Mouse (Mus musculus) yolk sac, embryonic 10.5 days (tissue): ENCODE results near the gene Nemp2.
"Not testable (repeated sequence)": the region's sequence is repeated elsewhere in the genome, so short reads cannot be mapped to it uniquely, and the experiment has no call there.

ENCODE experiments used
- DNase-seq: peaks from one replicate; pipeline ENCODE4 v3.0.0-alpha.2; 2017; ENCODE audit warnings: low spot score

Nemp2 gene

GRCm38 (mm10) chr1:52655153-52655552, 24.6 kb downstream of the Nemp2 start:
- DNase-seq: no peak

GRCm38 (mm10) chr1:52658160-52658559, 27.7 kb downstream of the Nemp2 start:
- DNase-seq: no peak

GRCm38 (mm10) chr1:52660278-52660677, 29.8 kb downstream of the Nemp2 start:
- DNase-seq: no peak

GRCm38 (mm10) chr1:52660765-52661164, 30.3 kb downstream of the Nemp2 start:
- no peak for DNase-seq

- DNase-seq: no peak
Observed at GRCm38 (mm10) chr1:52663228-52663627, 32.7 kb downstream of the Nemp2 start.

- DNase-seq: no peak
Observed at GRCm38 (mm10) chr1:52668743-52669323, 38.3 kb downstream of the Nemp2 start.

- DNase-seq: no peak
Observed at GRCm38 (mm10) chr1:52669931-52670330, 39.4 kb downstream of the Nemp2 start.

- no peak for DNase-seq
Observed at GRCm38 (mm10) chr1:52675561-52676551, 45.4 kb downstream of the Nemp2 start.

- no peak for DNase-seq
Observed at GRCm38 (mm10) chr1:52676621-52677020, 46.1 kb downstream of the Nemp2 start.

- DNase-seq: no peak
Observed at GRCm38 (mm10) chr1:52683550-52683949, 53.0 kb downstream of the Nemp2 start.

- DNase-seq: no peak
Observed at GRCm38 (mm10) chr1:52687636-52688035, 57.1 kb downstream of the Nemp2 start.

GRCm38 (mm10) chr1:52694456-52694855, 64.0 kb downstream of the Nemp2 start:
- not testable (repeated sequence) for DNase-seq
